Mouse (Mus musculus) regulatory T cell (primary cell): ENCODE measurements around the gene Tspyl3.
"Not testable (repeated sequence)": the region's sequence is repeated elsewhere in the genome, so short reads cannot be mapped to it uniquely, and the experiment has no call there.

Experiments used
- in situ Hi-C: fragments of 300-600 bp; cut with MboI, MseI; formaldehyde crosslinking; loops from one replicate; pipeline ENCODE4 v1.15.1; 2025; ENCODE audit warnings: high pct_unique_total_duplicates

The Tspyl3 gene

DNA sequence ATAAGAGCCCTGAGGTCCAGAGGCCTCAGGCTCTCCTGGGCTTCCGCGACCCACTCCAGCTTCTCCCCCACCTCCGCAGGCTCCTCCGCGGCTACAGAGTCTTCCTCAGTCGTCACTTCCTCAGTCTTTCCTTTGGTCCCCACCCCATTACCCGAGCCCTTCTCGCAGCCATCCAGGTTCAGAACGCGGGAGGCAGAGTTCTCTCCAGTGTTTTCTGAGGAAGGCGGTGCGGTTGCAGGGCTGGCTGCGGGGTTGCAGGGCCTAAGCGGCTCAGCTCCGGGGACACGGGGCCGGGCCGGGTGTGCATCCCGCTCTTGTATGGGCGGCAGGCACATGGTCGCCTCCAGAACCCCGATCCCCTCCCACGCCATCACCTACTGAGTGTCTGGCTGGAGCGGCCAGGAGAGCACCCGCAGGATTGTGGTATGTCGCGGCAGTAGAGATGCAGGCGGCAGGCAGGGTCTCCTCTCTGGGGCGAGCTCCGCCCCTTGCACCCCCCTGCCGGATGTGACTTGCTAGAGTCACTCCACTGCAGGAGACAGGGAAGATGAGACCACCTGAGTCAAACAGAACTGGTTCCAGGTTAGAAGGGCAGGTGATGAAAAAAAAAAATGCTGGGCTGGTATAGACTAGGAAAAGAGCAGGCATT, at the start of gene Tspyl3:
Gene Tspyl3 (minus strand): TSS at position 496 of the 649 bp plus-strand sequence.
- in situ Hi-C loops = loop anchor here (25.0 kb wide), 1 partner anchor 1812 kb away; no protein-coding TSS in a partner anchor

DNA sequence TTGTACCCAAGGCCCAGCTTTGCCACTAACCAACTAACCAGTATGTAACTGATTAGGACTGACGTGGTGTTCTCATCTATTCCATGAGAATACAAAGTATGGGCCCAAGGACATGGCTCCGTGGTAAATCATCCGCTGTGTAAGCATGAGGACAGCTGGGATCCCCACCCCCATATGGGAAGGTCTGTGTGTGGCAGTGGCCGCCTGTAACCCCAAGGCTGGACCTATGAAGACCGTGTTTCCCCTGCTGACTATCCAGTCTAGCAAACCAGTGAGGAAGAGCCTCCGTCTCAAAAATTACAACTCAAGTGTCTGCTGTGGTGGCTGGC, 49.6 kb upstream of the Tspyl3 start:
- in situ Hi-C loops = no loop called here

DNA sequence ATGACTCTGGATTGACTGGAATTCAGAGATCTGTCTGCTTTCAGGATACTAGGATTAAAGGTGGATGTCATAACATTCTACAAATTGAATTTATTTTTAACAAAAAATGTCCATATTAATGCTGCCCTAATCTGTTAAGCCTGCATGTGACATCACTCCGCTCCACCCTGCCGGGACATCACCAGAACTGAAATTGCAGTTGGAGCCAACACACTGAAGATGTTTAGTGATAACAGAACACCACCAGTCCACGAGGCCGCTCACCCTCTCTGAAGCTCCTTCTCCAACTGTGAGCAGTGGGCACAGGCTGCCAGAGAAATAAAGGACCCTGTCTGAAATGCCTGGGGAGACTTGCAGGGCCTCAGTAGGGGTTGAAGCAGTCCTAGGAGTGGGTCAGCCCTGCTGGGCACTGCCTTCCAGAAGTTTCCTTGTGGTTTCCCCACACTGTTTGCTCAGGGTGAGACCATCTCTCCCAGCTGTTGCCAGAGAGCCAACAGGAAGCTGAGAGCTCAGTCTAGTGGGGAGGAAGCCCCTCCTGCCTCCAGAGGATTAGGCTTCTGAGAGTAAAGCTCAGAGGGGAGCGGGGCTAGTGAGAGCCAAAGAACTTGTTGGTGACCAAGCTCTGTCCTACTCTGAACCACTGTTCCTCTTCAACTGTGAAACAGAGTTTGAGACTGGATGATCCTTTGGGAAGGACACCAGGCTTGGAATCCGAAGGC, 49.1 kb upstream of the Tspyl3 start:
- in situ Hi-C loops = not testable (repeated sequence)

DNA sequence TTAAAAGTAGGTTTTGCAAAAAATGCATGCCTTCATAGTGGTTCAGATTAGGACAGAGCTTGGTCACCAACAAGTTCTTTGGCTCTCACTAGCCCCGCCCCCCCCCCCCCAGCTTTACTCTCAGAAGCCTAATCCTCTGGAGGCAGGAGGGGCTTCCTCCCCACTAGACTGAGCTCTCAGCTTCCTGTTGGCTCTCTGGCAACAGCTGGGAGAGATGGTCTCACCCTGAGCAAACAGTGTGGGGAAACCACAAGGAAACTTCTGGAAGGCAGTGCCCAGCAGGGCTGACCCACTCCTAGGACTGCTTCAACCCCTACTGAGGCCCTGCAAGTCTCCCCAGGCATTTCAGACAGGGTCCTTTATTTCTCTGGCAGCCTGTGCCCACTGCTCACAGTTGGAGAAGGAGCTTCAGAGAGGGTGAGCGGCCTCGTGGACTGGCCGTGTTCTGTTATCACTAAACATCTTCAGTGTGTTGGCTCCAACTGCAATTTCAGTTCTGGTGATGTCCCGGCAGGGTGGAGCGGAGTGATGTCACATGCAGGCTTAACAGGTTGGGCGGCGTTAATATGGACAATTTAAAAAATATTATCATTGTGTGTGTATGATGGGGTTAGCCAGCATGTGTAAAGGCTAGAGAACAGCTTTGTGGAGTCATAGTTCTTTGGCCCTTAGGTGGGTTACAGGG, 45.1 kb upstream of the Tspyl3 start:
- in situ Hi-C loops = not testable (repeated sequence)

DNA sequence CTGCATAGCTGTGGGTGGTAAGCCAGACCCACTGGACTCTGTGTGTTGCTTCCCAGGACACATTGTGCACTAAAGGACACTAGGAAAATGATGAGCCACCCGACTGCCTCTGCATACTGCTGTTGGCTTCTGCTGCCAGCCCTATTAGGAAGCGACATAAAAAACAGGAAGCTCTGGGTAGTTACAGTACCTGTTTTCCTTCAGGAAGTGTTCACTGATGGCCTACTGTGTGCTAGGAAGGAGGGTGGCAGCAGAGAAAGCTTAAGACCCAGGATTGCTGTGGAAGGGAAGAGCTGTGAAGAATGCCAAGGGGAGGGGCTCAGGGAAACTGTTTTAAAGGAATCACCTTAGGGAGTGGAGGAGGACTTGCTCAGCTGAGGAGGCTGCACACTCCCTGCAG, 42.1 kb upstream of the Tspyl3 start:
- in situ Hi-C loops = no loop called here

DNA sequence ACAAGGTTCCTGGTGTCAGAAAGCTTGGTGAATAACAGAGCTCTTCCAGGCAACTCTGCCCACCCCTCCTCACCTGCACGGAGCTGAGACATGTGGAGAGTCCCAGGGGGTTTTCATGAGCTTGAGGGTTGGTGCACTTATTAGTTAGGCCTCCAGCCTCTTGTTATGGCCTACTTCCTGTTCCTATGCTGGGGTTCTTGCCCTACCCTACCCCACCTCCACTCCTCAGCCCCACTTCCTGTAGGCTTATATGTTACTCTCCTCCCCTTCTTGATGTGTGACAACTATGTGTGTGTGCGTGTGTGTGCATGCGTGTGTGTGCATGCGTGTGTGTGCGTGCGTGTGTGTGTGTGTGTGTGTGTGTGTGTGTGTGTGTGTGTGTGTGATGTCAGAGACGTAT, 37.8 kb upstream of the Tspyl3 start:
- in situ Hi-C loops = no loop called here

DNA sequence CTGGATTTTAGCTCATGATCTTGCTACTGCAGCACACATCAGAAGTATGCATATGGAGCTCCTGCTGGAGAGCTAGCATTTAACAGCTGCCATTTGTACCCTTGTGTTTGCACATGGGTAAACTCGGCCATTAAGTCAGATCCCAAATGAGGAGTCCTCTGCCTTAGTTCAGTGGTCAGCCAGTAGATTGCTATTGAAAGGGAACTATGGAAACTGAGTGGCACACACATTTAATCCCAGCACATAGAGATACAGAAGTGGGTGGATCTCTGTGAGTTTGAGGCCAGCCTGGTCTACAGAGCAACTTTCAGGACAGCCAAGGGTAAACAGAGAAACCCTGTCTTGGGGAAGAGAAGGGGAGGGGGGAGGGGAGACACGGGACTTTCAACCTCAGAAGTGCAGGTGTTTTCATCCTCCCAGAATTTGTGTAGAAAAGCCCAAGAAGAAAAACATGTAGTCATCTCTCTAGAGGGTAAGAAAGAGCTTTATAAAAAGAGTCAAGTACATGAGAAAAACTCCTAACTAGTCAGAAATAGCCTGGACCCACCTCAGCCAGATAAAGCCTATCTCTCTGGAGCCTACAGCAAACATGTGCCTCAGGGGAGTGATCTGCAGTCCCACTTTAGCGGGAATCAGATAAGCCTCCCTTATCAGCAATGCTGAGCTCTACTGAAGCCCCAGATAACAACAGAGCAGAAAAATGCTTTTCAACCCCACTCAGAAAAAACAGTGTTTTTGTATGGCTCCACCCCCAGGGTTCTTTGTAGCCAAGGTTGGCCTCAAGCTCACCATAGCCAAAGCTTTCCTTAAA, 34.8 kb upstream of the Tspyl3 start:
- in situ Hi-C loops = no loop called here

DNA sequence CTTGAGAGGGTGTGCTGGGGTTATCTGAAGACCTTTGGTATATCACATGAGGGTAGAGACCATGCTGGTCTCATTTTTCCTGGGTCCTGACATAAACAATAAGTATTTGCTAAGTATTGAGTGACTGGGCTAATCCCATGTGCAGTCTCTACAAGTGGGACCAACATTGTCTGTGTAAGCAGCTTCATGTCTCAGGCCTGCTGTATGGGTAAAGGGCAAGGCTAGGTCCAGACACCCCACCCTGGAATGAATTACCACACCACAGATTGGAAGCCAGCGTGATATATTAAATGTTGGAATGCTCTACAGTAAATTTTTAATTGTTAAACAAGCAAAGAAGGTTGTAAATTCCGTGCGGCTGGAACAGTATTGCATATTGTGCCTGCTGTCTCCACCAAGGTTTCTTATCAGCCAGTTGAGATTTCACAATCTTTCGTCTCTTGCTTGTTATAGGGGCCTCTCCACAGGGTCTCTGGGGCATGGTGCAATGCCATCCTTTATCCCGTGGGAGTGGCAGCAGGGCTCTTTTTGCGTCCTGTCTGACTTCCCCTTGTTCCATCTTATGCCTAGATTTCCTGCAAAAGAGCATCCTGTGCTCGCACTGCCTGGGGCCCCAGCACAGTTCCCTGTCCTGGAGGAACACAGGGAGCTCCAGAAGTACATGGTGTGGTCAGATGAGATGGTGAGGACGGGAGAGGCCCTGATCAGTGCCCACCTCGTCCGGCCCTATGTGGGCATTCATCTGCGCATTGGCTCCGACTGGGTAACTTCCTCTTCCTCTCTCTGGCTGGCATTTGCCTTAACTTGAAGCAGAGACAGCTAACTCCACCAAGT, 34.0 kb upstream of the Tspyl3 start:
- in situ Hi-C loops = no loop called here

DNA sequence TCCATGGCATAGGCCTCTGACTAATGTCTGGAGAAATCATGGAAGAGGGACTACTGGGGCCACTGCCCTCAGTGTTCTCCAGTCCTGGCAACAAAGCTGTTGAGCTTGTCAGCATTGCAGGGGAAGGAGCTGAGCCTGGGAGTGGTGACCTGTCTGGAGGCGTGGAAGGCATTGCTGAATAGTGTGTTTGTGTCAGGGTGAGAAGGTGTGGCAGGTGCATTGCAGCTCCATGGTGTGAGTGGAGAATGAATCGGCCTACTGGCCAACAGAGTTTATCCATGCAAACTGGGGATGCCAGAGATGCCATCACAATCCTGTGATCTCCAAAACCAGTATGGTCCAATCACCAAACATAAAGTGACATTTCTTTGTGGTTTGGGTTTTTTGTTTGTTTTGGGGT, 31.4 kb upstream of the Tspyl3 start:
- in situ Hi-C loops = no loop called here

DNA sequence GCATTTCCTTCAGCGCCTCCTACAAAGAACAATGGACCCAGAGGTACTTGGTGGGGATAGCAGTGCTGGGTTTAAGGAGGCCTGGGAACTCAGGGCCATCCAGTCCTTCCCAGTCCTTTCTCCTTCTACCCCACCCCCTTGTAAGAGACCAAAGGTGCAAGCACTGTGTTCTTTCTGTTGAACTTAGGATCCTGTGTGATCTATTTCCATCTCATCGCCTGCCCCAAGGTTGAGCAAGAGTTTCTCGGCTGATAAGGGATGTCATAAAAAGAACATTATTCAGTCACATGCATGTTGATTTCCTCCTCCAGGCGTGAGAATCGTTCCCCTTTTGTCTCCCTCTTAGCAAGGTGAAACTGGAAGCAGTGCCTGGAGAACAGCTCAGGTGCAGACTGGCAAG, 24.5 kb upstream of the Tspyl3 start:
- in situ Hi-C loops = loop anchor here (5.0 to 25.0 kb wide), 3 partner anchors 38 to 1788 kb away; no protein-coding TSS in a partner anchor

DNA sequence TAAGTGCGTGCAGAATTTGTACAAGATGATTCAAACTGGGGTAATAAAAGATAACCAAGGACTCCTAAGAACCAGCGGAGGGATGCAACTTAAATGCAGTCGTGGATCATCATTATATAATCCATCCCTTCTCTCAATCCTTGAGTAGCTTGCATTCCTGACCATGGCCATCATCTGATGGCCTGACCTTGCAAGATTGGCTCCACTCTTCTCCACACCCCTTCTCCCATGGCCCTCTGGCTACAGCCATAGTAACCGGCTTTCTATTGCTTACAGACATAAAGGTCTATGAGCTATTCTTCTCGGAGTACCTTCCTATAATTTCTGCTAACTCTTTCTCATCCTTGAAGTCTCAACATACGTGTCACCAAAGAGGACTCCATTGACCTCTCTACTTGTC, 16.9 kb upstream of the Tspyl3 start:
- in situ Hi-C loops = loop anchor here (25.0 kb wide), 1 partner anchor 1795 kb away; no protein-coding TSS in a partner anchor

DNA sequence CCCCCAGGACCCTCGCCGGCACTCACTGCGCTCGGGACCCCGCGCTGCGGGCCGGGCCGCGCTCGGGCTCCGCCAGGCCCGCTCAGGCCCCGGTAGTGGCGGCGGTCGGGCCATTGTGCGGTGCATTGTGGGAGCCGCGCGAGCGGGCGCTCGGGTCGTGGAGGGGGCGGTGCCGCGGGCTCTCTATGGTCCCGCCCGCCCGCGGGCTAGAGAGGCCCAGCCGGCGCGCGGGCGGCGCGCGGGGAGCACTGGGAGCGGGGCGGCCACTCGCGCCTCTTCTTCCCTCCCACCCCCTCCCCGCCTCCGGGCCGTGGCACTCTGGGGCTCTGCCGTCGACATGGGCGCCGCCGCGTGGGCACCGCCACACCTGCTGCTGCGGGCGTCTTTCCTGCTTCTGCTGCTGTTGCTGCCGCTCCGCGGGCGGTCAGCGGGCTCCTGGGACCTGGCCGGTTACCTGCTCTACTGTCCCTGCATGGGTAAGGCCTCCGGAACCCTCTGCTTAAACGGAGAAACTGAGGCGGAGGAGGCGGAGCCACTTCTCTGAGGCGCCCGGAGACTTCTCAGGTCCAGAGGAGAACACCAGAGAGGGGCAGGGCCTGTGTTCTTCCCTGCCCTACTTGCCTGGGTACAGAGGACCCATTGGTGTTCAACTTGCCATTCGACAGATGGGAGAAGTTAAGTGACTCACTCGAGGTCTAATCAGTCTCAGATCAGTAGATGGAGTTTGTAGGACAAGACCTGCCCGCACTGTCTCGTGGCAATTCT, 16.2 kb upstream of the Tspyl3 start, which contains the start of the genes Plagl2 and Pofut1:
Gene Plagl2 (minus strand): TSS at position 177 of the 765 bp plus-strand sequence.
Gene Pofut1 (plus strand): TSS at position 284 of the 765 bp plus-strand sequence.
- in situ Hi-C loops = loop anchor here (25.0 kb wide), 1 partner anchor 1796 kb away; no protein-coding TSS in a partner anchor

DNA sequence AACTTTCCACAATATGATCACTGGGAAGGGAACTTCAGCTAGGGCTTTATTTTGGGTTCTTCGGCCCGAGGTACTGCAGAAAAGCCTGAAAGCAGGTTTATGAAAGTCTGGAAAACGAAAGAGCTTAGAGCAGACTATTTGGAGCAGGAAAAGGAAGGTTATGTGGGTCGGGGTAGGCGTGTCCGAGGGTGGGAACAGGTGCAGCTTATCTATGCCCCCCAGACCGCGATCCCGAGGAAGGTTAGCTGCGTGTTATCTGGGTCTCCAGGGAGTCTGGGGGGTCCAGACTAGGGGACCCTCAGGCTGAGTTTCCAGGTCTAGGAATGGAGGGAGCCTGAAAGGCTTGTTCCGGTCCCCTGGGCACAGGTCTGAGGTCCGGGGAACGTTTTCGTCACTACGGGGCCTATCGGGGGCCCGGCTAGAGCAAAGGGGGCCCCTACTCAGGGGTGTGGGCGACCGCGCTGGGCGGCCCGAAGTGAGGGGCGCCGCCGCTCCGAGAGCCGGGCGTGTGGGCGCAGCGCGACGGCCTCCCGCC, 15.5 kb upstream of the Tspyl3 start:
- in situ Hi-C loops = loop anchor here (25.0 kb wide), 1 partner anchor 1797 kb away; no protein-coding TSS in a partner anchor

DNA sequence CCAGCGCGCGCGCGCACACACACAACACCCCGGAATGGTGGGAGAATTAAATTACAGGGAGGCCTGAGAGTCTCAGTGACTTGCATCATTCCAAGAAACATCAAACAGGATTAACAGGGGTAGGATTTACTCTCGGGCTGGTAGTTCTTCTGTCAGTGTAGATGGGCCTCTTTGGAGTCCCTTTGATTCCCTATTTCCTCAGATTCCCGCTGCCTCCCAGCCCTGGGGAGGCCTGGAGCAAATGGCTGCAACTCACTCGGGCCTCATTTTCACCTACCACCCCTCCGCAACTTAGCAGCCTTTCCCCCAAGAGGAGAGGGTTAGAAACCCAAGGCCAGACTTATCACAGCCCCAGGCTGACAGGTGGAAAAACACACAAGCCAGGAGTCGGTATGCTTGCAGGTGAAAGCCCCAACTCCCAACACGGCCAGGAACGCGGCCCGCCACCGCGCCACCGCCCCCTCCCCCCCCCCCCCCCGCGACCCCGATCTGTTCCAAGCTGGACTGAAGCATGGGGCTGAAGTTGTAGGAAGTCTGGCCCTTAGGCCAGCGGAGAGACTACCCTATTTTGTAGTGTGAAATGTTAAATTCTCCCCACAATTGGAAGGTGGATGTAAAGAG, 14.7 kb upstream of the Tspyl3 start:
- in situ Hi-C loops = loop anchor here (25.0 kb wide), 1 partner anchor 1797 kb away; no protein-coding TSS in a partner anchor

DNA sequence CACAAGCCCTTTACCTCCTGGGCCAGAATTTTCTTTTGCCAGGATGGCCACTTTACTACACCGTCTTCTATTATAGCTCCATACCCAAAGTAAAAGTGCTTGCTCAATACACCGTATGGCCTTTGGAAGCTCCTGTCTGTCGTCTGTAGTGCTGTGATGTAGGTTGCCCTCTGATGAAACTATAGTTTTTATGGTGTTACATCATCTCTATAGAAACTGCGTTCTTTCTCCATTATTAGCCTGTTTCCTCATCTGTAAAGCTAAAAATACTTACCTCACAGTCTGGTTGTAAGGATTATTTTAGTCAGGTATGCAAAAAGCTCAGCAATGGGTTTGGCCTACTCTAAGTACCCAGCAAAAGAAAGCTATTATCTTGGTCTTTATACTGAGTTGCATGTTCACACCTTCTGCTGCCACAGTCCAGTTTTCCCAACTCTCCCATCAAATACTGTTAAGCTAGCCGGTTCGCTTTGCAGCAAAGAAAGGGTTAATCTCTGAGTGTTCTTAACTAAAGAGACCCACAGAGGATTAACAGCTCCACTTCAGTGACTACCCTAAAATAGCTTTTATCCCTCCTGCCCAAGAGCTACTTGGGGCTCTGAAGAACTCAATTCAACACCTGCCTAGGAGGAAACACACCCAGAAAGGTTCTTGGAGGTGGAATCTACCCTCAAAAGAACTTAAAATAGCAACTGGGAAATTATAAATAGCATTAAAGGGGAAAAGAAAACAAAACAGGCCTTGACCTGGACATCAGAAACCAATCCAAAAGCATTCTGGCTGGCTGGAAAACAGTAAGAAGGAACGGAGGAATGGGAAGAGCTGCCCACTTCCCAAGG, 14.0 kb upstream of the Tspyl3 start:
- in situ Hi-C loops = loop anchor here (25.0 kb wide), 1 partner anchor 1798 kb away; no protein-coding TSS in a partner anchor

DNA sequence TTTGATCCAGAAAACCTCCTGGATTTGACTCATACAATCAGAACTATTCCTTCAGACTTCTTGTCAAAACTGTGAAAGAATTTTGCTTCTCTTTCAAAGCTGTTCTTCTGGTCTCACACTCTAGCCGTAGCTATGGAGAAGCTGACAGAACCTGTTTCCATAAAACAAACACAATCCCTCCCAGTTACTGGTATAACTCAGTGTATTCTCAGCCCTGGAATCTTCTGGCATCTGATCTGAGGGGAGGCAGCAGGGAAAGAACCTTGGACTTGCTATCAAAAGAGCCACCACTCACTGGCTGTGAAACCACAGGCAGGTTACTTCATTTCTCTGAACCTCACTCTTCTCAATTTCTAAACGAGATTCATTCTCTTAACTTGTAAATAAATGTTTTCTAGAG, 13.2 kb upstream of the Tspyl3 start:
- in situ Hi-C loops = loop anchor here (25.0 kb wide), 1 partner anchor 1799 kb away; no protein-coding TSS in a partner anchor

DNA sequence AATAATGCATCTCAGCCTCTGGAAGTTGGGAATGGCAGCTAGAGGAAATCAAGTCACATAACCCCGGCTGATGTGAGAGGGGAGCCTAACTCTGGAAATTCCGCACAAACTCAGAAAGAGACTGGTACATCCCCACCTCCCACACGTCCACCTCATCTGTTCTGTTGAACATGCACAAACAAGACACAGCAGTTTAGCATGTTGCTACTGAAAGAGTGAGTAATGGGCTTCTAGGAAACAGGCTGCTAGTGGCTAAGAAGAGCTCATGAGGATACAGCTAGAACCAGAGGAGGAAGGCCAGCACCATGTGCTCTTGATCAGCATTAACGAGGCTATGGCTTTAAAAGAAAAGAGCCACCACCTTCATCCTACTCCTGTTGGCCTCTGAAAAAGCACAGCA, 12.7 kb upstream of the Tspyl3 start:
- in situ Hi-C loops = loop anchor here (25.0 kb wide), 1 partner anchor 1799 kb away; no protein-coding TSS in a partner anchor

DNA sequence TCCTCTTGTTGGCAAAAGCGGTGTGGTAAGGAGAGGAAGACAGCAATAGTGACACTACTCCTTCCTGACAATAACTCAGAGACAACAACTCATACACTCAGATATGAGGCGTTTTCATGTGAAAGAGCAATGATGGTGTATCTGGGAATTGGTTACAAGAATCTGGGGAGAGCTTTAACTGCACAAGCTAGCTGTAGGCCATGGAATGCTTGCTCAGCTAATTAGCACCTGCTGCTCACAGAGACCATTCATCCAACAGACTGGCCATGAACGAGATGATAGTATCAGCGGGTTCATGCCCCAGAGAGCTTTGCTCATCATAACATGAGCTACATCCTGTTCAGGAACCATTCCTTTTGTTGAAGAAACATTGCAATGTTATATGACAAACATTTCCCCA, 12.0 kb upstream of the Tspyl3 start:
- in situ Hi-C loops = loop anchor here (25.0 kb wide), 1 partner anchor 1800 kb away; no protein-coding TSS in a partner anchor
